Comparison of ENCODE assay signal across 13 mouse cellular contexts in genomic region chr14:28376208-28376805, GRCm38 (mm10).
DNase-seq lines count a peak whose midpoint lies in the region; ATAC-seq lines count a peak whose summit lies in the region.
"Had no signal": no experiment of that assay in that cellular context is flagged by ENCODE, and none has a peak within 500 bp of the region (broad histone marks: within the 10 kb centered on the region; RNA-seq: fewer than 3 reads in every experiment).

No protein-coding gene starts in this region.

- H3K4me3 ChIP-seq in forebrain, embryonic 11.5 days (ENCODE audit: low read depth, low read length) = no peak overlapping the region
- no peak overlapping the region for H3K4me3 ChIP-seq in forebrain, embryonic 16.5 days (replicated peaks; ENCODE audit: low read length)
- no peak overlapping the region for H3K4me3 ChIP-seq in neural tube, embryonic 15.5 days (replicated peaks)
- H3K4me3 ChIP-seq in limb, embryonic 12.5 days (replicated peaks) = no peak overlapping the region
- H3K4me3 ChIP-seq in neural tube, embryonic 12.5 days = no peak overlapping the region
- H3K4me3 ChIP-seq: heart, embryonic 15.5 days had no signal

- peaks cover 7% of the 10 kb centered on the region for H3K4me1 ChIP-seq in forebrain, embryonic 11.5 days (replicated peaks; ENCODE audit: control insufficient read depth, insufficient read depth, low read length)
- peaks cover 10% of the 10 kb centered on the region for H3K4me1 ChIP-seq in forebrain, embryonic 16.5 days (replicated peaks; ENCODE audit: control insufficient read depth, insufficient read depth, low read length)
- H3K4me1 ChIP-seq in neural tube, embryonic 15.5 days = peaks cover 8% of the 10 kb centered on the region
- H3K4me1 ChIP-seq in limb, embryonic 12.5 days (replicated peaks) = peaks cover 56% of the 10 kb centered on the region
- peaks cover 10% of the 10 kb centered on the region; the same call in 1 of the 2 replicates for H3K4me1 ChIP-seq in neural tube, embryonic 12.5 days

- H3K9ac ChIP-seq in forebrain, embryonic 11.5 days (ENCODE audit: low read length) = no peak overlapping the region
- H3K9ac ChIP-seq in forebrain, embryonic 16.5 days (replicated peaks; ENCODE audit: low read depth, low read length) = no peak overlapping the region
- H3K9ac ChIP-seq in neural tube, embryonic 15.5 days (replicated peaks) = no peak overlapping the region
- no peak overlapping the region for H3K9ac ChIP-seq in limb, embryonic 12.5 days (replicated peaks)
- H3K9ac ChIP-seq in neural tube, embryonic 12.5 days = no peak overlapping the region
- H3K9ac ChIP-seq: heart, embryonic 15.5 days had no signal

- WGBS in forebrain, embryonic 11.5 days = 45% methylated on average over 9 of the region's 9 CpGs
- 47% methylated on average over 9 of the region's 9 CpGs for WGBS in forebrain, embryonic 16.5 days
- 35% methylated on average over 9 of the region's 9 CpGs for WGBS in neural tube, embryonic 15.5 days
- 31% methylated on average over 9 of the region's 9 CpGs for WGBS in limb, embryonic 12.5 days
- 19% methylated on average over 9 of the region's 9 CpGs for WGBS in neural tube, embryonic 12.5 days

- H3K27ac ChIP-seq in forebrain, embryonic 11.5 days (ENCODE audit: low read depth, low read length) = no peak overlapping the region
- H3K27ac ChIP-seq in forebrain, embryonic 16.5 days (ENCODE audit: low read length) = no peak overlapping the region
- H3K27ac ChIP-seq in neural tube, embryonic 15.5 days (replicated peaks) = no peak overlapping the region
- H3K27ac ChIP-seq in limb, embryonic 12.5 days = peak overlapping the region; percentile 80
- no peak overlapping the region for H3K27ac ChIP-seq in neural tube, embryonic 12.5 days
- H3K27ac ChIP-seq: heart, embryonic 15.5 days had no signal

- peak; percentile 47 for DNase-seq in forebrain, embryonic 11.5 days (ENCODE audit: low spot score)
- DNase-seq in neural tube, embryonic 10.5 days (ENCODE audit: extremely low spot score, low spot score) = peak; percentile 21
- DNase-seq in urinary bladder, postnatal 10 days (ENCODE audit: low spot score) = no peak
- no peak for DNase-seq in right cerebral cortex, postnatal 14 days
- DNase-seq: kidney, adult 11 months; liver; spleen, adult 18-20 months had no signal

- no peaks in the 10 kb centered on the region for H3K9me3 ChIP-seq in forebrain, embryonic 11.5 days (ENCODE audit: control insufficient read depth, low read length)
- H3K9me3 ChIP-seq in forebrain, embryonic 16.5 days (ENCODE audit: control insufficient read depth, low read length) = no peaks in the 10 kb centered on the region
- no peaks in the 10 kb centered on the region for H3K9me3 ChIP-seq in neural tube, embryonic 15.5 days (replicated peaks)
- no peaks in the 10 kb centered on the region for H3K9me3 ChIP-seq in limb, embryonic 12.5 days
- no peaks in the 10 kb centered on the region for H3K9me3 ChIP-seq in neural tube, embryonic 12.5 days
- H3K9me3 ChIP-seq: heart, embryonic 15.5 days had no signal

- no peak for ATAC-seq in forebrain, embryonic 11.5 days (replicated peaks; ENCODE audit: low FRiP score)
- no peak for ATAC-seq in forebrain, embryonic 16.5 days
- no peak for ATAC-seq in neural tube, embryonic 15.5 days (ENCODE audit: low FRiP score)
- no peak for ATAC-seq in limb, embryonic 12.5 days (ENCODE audit: insufficient number of reproducible peaks, insufficient read depth, low FRiP score, low TSS enrichment, low read depth)
- ATAC-seq in neural tube, embryonic 12.5 days (ENCODE audit: low FRiP score, low read depth) = no peak
- ATAC-seq: activated CD4-positive, CD25-positive, alpha-beta regulatory T cell, adult 4 months had no signal

- peaks cover 5% of the 10 kb centered on the region; the same call in 1 of the 2 replicates for H3K27me3 ChIP-seq in forebrain, embryonic 11.5 days (ENCODE audit: control insufficient read depth, insufficient read depth, low read length)
- H3K27me3 ChIP-seq in forebrain, embryonic 16.5 days (replicated peaks; ENCODE audit: control insufficient read depth, insufficient read depth, low read length) = peaks cover 26% of the 10 kb centered on the region
- peaks cover 8% of the 10 kb centered on the region; the same call in 1 of the 2 replicates for H3K27me3 ChIP-seq in neural tube, embryonic 15.5 days (replicated peaks)
- H3K27me3 ChIP-seq in limb, embryonic 12.5 days = peaks cover 2% of the 10 kb centered on the region; the same call in 1 of the 2 replicates
- peaks cover 31% of the 10 kb centered on the region for H3K27me3 ChIP-seq in neural tube, embryonic 12.5 days (replicated peaks)
- H3K27me3 ChIP-seq: heart, embryonic 15.5 days had no signal

- H3K4me2 ChIP-seq in forebrain, embryonic 11.5 days (ENCODE audit: low read depth, low read length, severe bottlenecking) = no peak overlapping the region
- H3K4me2 ChIP-seq in forebrain, embryonic 16.5 days (ENCODE audit: low read length) = no peak overlapping the region
- H3K4me2 ChIP-seq in neural tube, embryonic 15.5 days = no peak overlapping the region
- H3K4me2 ChIP-seq in limb, embryonic 12.5 days = 0 out of 2 replicates have a peak overlapping the region, but pooled peaks have one; percentile 38
- H3K4me2 ChIP-seq in neural tube, embryonic 12.5 days (replicated peaks) = peak overlapping the region; percentile 30

- H3K36me3 ChIP-seq in forebrain, embryonic 11.5 days (ENCODE audit: control insufficient read depth, insufficient read depth, low read length) = no peaks in the 10 kb centered on the region
- no peaks in the 10 kb centered on the region for H3K36me3 ChIP-seq in forebrain, embryonic 16.5 days (ENCODE audit: control insufficient read depth, insufficient read depth)
- no peaks in the 10 kb centered on the region for H3K36me3 ChIP-seq in neural tube, embryonic 15.5 days
- no peaks in the 10 kb centered on the region for H3K36me3 ChIP-seq in limb, embryonic 12.5 days
- H3K36me3 ChIP-seq in neural tube, embryonic 12.5 days = no peaks in the 10 kb centered on the region
- H3K36me3 ChIP-seq: heart, embryonic 15.5 days had no signal

Comparison
In these comparisons a context has a peak if more than half of its experiments do, and no peak if none do; other contexts are left out.
1. H3K4me2 ChIP-seq: peak in limb, embryonic 12.5 days (single experiment) and neural tube, embryonic 12.5 days (single experiment); none in forebrain, embryonic 11.5 days (single experiment), forebrain, embryonic 16.5 days (single experiment) and neural tube, embryonic 15.5 days (single experiment).
2. DNase-seq: peak in forebrain, embryonic 11.5 days (single experiment) and neural tube, embryonic 10.5 days (single experiment); none in urinary bladder, postnatal 10 days (single experiment) and right cerebral cortex, postnatal 14 days (single experiment).